Mouse (Mus musculus) hindbrain, embryonic 16.5 days (tissue): ENCODE results near the gene Pip4k2a. TPM values are rescaled to one million over a fixed set of nuclear protein-coding genes. Genes with fewer than 3 reads are reported as not detected.
A peak's percentile ranks its signal among the peaks of the same experiment; 100 is the strongest.

Experiments
- ATAC-seq: fragments of 200-750 bp; cut with Nextera tagmentation; 2 replicates; pipeline ENCODE4 v1.8.0; 2017; ENCODE audit warnings: moderate TSS enrichment, moderate library complexity
- H3K27ac ChIP-seq: fragments of 300-500 bp; sonication (generic); 2 replicates; pipeline ENCODE4 v1.5.1; 2014; ENCODE audit warnings: low read depth, mild to moderate bottlenecking, control low read depth, low read length, moderate library complexity
- H3K27me3 ChIP-seq: fragments of 300-500 bp; sonication (generic); replicated peaks from 2 replicates; pipeline ENCODE4 v1.6.1; 2014; ENCODE audit warnings: low read length; ENCODE audit not compliant: control insufficient read depth, insufficient read depth
- H3K36me3 ChIP-seq: fragments of 300-500 bp; sonication (generic); 2 replicates; pipeline ENCODE4 v1.6.1; 2014; ENCODE audit warnings: mild to moderate bottlenecking, low read length, moderate library complexity, mixed read lengths; ENCODE audit not compliant: control insufficient read depth, insufficient read depth
- H3K4me1 ChIP-seq: fragments of 300-500 bp; sonication (generic); 2 replicates; pipeline ENCODE4 v1.6.1; 2014; ENCODE audit warnings: low read depth, low read length; ENCODE audit not compliant: control insufficient read depth, insufficient read depth
- H3K4me2 ChIP-seq: fragments of 300-500 bp; sonication (generic); 2 replicates; pipeline ENCODE4 v1.6.1; 2014; ENCODE audit warnings: mild to moderate bottlenecking, low read length, control low read depth, moderate library complexity
- H3K4me3 ChIP-seq: fragments of 300-500 bp; sonication (generic); 2 replicates; pipeline ENCODE4 v1.5.1; 2014; ENCODE audit warnings: mild to moderate bottlenecking, low read length, control low read depth, moderate library complexity
- H3K9ac ChIP-seq: fragments of 300-500 bp; sonication (generic); 2 replicates; pipeline ENCODE4 v1.6.1; 2014; ENCODE audit warnings: low read depth, mild to moderate bottlenecking, control low read depth, low read length, moderate library complexity
- H3K9me3 ChIP-seq: fragments of 300-500 bp; sonication (generic); 2 replicates; pipeline ENCODE4 v1.6.1; 2014; ENCODE audit warnings: mild to moderate bottlenecking, low read length, moderate library complexity; ENCODE audit not compliant: control insufficient read depth
- WGBS: fragments of 180-500 bp; shearing (Covaris S2); extraction: QIAGEN DNeasy Blood & Tissue Kit; methylation state at CpG from one replicate; pipeline ENCODE4 v1.1.7; 2014; 5-methylcytosine and 5-hydroxymethylcytosine counted together
- polyA plus RNA-seq: library from polyadenylated mRNA; unstranded; fragments of >200 nt; fragmentation: Nextera tagmentation; extraction: Ambion mirVana; gene quantifications from 2 replicates; pipeline ENCODE4 v1.2.1, GENCODE M21; 2015

Pip4k2a gene
- polyA plus RNA-seq, 1 experiment from 2014 or later, result 10.2 TPM

- Histone ChIP-seq H3K9me3 (no peaks in the 10 kb centered on the region), H3K27me3 (no peaks in the 10 kb centered on the region), H3K9ac (no peak overlapping the region), H3K36me3 (no peaks in the 10 kb centered on the region), H3K4me2 (no peak overlapping the region), H3K4me3 (no peak overlapping the region), H3K4me1 (no peaks in the 10 kb centered on the region), H3K27ac (no peak overlapping the region)
- no peak for ATAC-seq
- 86% methylated on average over 9 of the region's 9 CpGs for WGBS
These were observed 164.8 kb downstream of the Pip4k2a start for GRCm38 (mm10) chr2:18833024-18833590.

- Histone ChIP-seq H3K4me2 (no peak overlapping the region), H3K9ac (no peak overlapping the region), H3K4me3 (no peak overlapping the region), H3K9me3 (no peaks in the 10 kb centered on the region), H3K27me3 (no peaks in the 10 kb centered on the region), H3K4me1 (no peaks in the 10 kb centered on the region), H3K36me3 (no peaks in the 10 kb centered on the region), H3K27ac (no peak overlapping the region)
- 67% methylated on average over 6 of the region's 6 CpGs for WGBS
- no peak for ATAC-seq
These were observed 166.7 kb downstream of the Pip4k2a start for GRCm38 (mm10) chr2:18831031-18831774.

GRCm38 (mm10) chr2:18822711-18823110, 175.2 kb downstream of the Pip4k2a start:
- H3K4me3 ChIP-seq, result no peak overlapping the region
- no peaks in the 10 kb centered on the region for H3K27me3 ChIP-seq
- H3K9me3 ChIP-seq, result no peaks in the 10 kb centered on the region
- H3K36me3 ChIP-seq, result no peaks in the 10 kb centered on the region
- H3K27ac ChIP-seq, result no peak overlapping the region
- no peak overlapping the region for H3K4me2 ChIP-seq
- WGBS, result 43% methylated on average over 9 of the region's 9 CpGs
- H3K4me1 ChIP-seq, result no peaks in the 10 kb centered on the region; the same call in 1 of the 2 replicates
- peak; percentile 71 for ATAC-seq
- H3K9ac ChIP-seq, result no peak overlapping the region

- peak overlapping the region; percentile 24 for H3K4me2 ChIP-seq
- H3K36me3 ChIP-seq, result no peaks in the 10 kb centered on the region
- H3K9me3 ChIP-seq, result no peaks in the 10 kb centered on the region
- peak; percentile 67 for ATAC-seq
- no peaks in the 10 kb centered on the region; the same call in 1 of the 2 replicates for H3K4me1 ChIP-seq
- no peaks in the 10 kb centered on the region for H3K27me3 ChIP-seq
- no peak overlapping the region; the same call in 1 of the 2 replicates for H3K9ac ChIP-seq
- WGBS, result 42% methylated on average over 18 of the region's 18 CpGs
- H3K4me3 ChIP-seq, result no peak overlapping the region
- no peak overlapping the region for H3K27ac ChIP-seq
These were observed 176.2 kb downstream of the Pip4k2a start for GRCm38 (mm10) chr2:18821451-18822379.

GRCm38 (mm10) chr2:18819520-18819919, 178.4 kb downstream of the Pip4k2a start:
- Histone ChIP-seq H3K4me3 (no peak overlapping the region), H3K4me1 (no peaks in the 10 kb centered on the region; the same call in 1 of the 2 replicates), H3K27me3 (no peaks in the 10 kb centered on the region), H3K4me2 (no peak overlapping the region), H3K36me3 (no peaks in the 10 kb centered on the region), H3K27ac (no peak overlapping the region), H3K9me3 (no peaks in the 10 kb centered on the region), H3K9ac (no peak overlapping the region)
- WGBS, result 80% methylated on average over 7 of the region's 7 CpGs
- ATAC-seq, result no peak

GRCm38 (mm10) chr2:18816036-18816435, 181.9 kb downstream of the Pip4k2a start:
- ATAC-seq, result no peak
- WGBS, result 89% methylated on average over 2 of the region's 2 CpGs
- H3K9ac ChIP-seq, result no peak overlapping the region

GRCm38 (mm10) chr2:18815336-18815965, 182.5 kb downstream of the Pip4k2a start:
- no peaks in the 10 kb centered on the region for H3K27me3 ChIP-seq
- no peaks in the 10 kb centered on the region for H3K4me1 ChIP-seq
- WGBS, result 71% methylated on average over 6 of the region's 6 CpGs
- H3K36me3 ChIP-seq, result no peaks in the 10 kb centered on the region
- H3K9me3 ChIP-seq, result no peaks in the 10 kb centered on the region
- H3K27ac ChIP-seq, result no peak overlapping the region
- H3K9ac ChIP-seq, result no peak overlapping the region
- no peak overlapping the region for H3K4me2 ChIP-seq
- ATAC-seq, result no peak
- H3K4me3 ChIP-seq, result no peak overlapping the region

More at GRCm38 (mm10) chr2:18816036-18816435, 181.9 kb downstream of the Pip4k2a start:
- no peak overlapping the region for H3K4me2 ChIP-seq
- H3K36me3 ChIP-seq, result no peaks in the 10 kb centered on the region
- H3K27me3 ChIP-seq, result no peaks in the 10 kb centered on the region
- no peaks in the 10 kb centered on the region for H3K4me1 ChIP-seq
- no peak overlapping the region for H3K4me3 ChIP-seq
- no peak overlapping the region for H3K27ac ChIP-seq
- no peaks in the 10 kb centered on the region for H3K9me3 ChIP-seq

- 51% methylated on average over 5 of the region's 5 CpGs for WGBS
- Histone ChIP-seq H3K27me3 (no peaks in the 10 kb centered on the region), H3K9me3 (no peaks in the 10 kb centered on the region), H3K4me1 (no peaks in the 10 kb centered on the region), H3K36me3 (no peaks in the 10 kb centered on the region), H3K4me2 (no peak overlapping the region), H3K27ac (no peak overlapping the region), H3K4me3 (no peak overlapping the region), H3K9ac (no peak overlapping the region)
- no peak for ATAC-seq
These were observed 183.5 kb downstream of the Pip4k2a start for GRCm38 (mm10) chr2:18814447-18814804.
